Mouse (Mus musculus): ENCODE measurements at regions not wholly inside any gene's neighbourhood (a gene's known extent, or its start where the extent isn't known, plus 50 kb on each side); places are given as distances from the start of the nearest gene placed in this dataset.

- no peak for TF ChIP-seq CTCF (IDR thresholded peaks at IDR 0.05)
- no peak for TF ChIP-seq EP300 (IDR thresholded peaks at IDR 0.05)
These were observed 289.2 kb upstream of the Rnaseh2b start for GRCm38 (mm10) chr14:62003013-62003781.
